Mouse (Mus musculus) right cerebral cortex, postnatal 10 days (tissue): ENCODE data around the gene Olfml2b.

ENCODE experiments used
- DNase-seq, 2 experiments: peaks; one replicate each; pipeline ENCODE4 v3.0.0; 2021; ENCODE audit warnings: low spot score in 2 of 2

Gene Olfml2b

GRCm38 (mm10) chr1:170731865-170732595 is 87.7 kb downstream of the Olfml2b start:
- no peak for DNase-seq
